Mouse (Mus musculus): ENCODE results near the gene Tpsb2. TPM values are rescaled to one million over a fixed set of nuclear protein-coding genes. Genes with fewer than 3 reads are reported as not detected.

Gene Tpsb2
- not detected in 2 replicates for polyA plus RNA-seq (2012; rRNA removed)

DNA sequence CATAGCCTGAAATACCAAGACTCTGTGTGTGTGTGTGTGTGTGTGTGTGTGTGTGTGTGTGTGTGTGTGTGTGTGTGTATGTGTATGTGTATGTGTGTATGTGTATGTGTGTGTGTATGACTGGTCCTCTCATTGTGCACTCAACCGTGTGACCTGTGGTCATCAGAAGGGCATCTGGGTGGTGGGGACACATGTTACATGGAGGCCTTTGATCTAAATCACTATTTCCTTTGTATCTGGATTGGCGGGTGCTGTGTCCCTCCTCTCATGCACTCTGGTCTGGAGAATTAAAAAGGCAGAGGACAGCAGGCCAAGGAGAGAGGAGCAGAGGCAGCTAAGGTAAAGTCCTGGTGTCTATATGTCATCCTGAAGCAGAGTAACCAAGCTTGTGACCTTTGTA is at the start of gene Tpsb2:
Gene Tpsb2, plus strand, starts transcription at position 301 of the 400 bp plus-strand sequence.

GRCm38 (mm10) chr17:25318354-25318753 is 47.8 kb upstream of the Tpsb2 start, which contains the start of gene Prss29:
TSS of gene Prss29 (plus strand) at chr17:25318654.

DNA sequence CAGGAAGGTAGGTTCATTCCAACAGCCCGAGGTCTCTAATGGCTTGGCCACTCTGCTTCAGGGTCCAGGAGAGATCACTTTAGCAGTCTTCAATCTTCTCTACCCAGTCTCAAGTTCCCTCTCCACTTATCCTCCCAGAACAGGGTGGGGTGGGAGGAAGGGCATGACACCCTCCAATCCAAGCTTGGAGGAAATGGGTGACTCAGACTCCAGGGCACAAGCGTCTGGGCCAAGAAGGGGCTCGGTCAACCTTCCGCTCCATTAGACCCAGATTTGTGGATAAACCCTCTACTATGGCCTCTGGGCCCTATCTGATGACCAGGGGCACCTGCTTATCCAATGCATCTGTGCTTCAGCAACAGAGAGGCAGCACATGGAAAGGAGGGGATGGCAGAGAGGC is 20.6 kb upstream of the Tpsb2 start, which contains the start of gene Tpsab1:
Gene Tpsab1, minus strand, starts transcription at position 101 of the 400 bp plus-strand sequence.

GRCm38 (mm10) chr17:25368973-25369372 is 2.9 kb downstream of the Tpsb2 start, which contains the start of gene Tpsg1:
TSS of gene Tpsg1 (plus strand) at chr17:25369273.

Other genes starting within 250 kb of the Tpsb2 start
- not detected in 2 replicates for gene Ptx4, start 245.5 kb upstream of the Tpsb2 start, polyA plus RNA-seq (2012; rRNA removed)
- 27.6 and 29.7 TPM in 2 replicates for gene Clcn7, start 232.9 kb upstream of the Tpsb2 start, polyA plus RNA-seq (2012; rRNA removed)
- gene Ccdc154, start 203.8 kb upstream of the Tpsb2 start, polyA plus RNA-seq (2012; rRNA removed), result 0.02 TPM in 2 replicates
- gene Gm38655, start 190.8 kb upstream of the Tpsb2 start, polyA plus RNA-seq (2012; rRNA removed), result not detected in 2 replicates
- 28.6 and 42.4 TPM in 2 replicates for gene BC003965, start 181.8 kb upstream of the Tpsb2 start, polyA plus RNA-seq (2012; rRNA removed)
- 16.4 and 17.0 TPM in 2 replicates for gene Unkl, start 177.9 kb upstream of the Tpsb2 start, polyA plus RNA-seq (2012; rRNA removed)
- 42.2 and 53.3 TPM in 2 replicates for gene Gnptg, start 126.2 kb upstream of the Tpsb2 start, polyA plus RNA-seq (2012; rRNA removed)
- gene Tsr3, start 126.1 kb upstream of the Tpsb2 start, polyA plus RNA-seq (2012; rRNA removed), result 52.3 and 87.6 TPM in 2 replicates
- 2.9 and 3.1 TPM in 2 replicates for gene Baiap3, start 109.9 kb upstream of the Tpsb2 start, polyA plus RNA-seq (2012; rRNA removed)
- 632 and 669 TPM in 2 replicates for gene Ube2i, start 91.7 kb upstream of the Tpsb2 start, polyA plus RNA-seq (2012; rRNA removed)
- gene Prss34, start 67.9 kb upstream of the Tpsb2 start, polyA plus RNA-seq (2012; rRNA removed), result 0.20 TPM in 1 of 2 replicates, not detected in the other
- gene Prss28, start 57.7 kb upstream of the Tpsb2 start, polyA plus RNA-seq (2012; rRNA removed), result not detected in 2 replicates
- gene Prss29, start 47.7 kb upstream of the Tpsb2 start, polyA plus RNA-seq (2012; rRNA removed), result not detected in 2 replicates
- gene Tpsab1, start 20.7 kb upstream of the Tpsb2 start, polyA plus RNA-seq (2012; rRNA removed), result not detected in 2 replicates
- gene Tpsg1, start 3.0 kb downstream of the Tpsb2 start, polyA plus RNA-seq (2012; rRNA removed), result not detected in 2 replicates
- gene Cacna1h, start 67.5 kb downstream of the Tpsb2 start, polyA plus RNA-seq (2012; rRNA removed), result 53.5 and 55.8 TPM in 2 replicates
- 0.25 and 0.42 TPM in 2 replicates for gene Tekt4, start 88.3 kb downstream of the Tpsb2 start, polyA plus RNA-seq (2012; rRNA removed)
- 0.06 and 0.07 TPM in 2 replicates for gene Sstr5, start 131.0 kb downstream of the Tpsb2 start, polyA plus RNA-seq (2012; rRNA removed)
- 3.1 and 6.9 TPM in 2 replicates for gene Sox8, start 204.4 kb downstream of the Tpsb2 start, polyA plus RNA-seq (2012; rRNA removed)
- 8.9 and 14.4 TPM in 2 replicates for gene Lmf1, start 212.8 kb downstream of the Tpsb2 start, polyA plus RNA-seq (2012; rRNA removed)

All from central nervous system, embryonic 11.5 days (tissue).